Mouse (Mus musculus) stomach, postnatal 0 days (tissue): ENCODE measurements around the gene Eef1a1.

ENCODE experiments used
- CTCF ChIP-seq: IDR thresholded peaks from 2 replicates; pipeline ENCODE4 v1.5.1; 2016; ENCODE audit warnings: antibody characterized with exemption, low read depth, mild to moderate bottlenecking, moderate library complexity
- EP300 ChIP-seq: optimal IDR thresholded peaks from 2 replicates; pipeline ENCODE3; 2016; ENCODE audit warnings: antibody characterized with exemption

- TF ChIP-seq EP300 (no peak), CTCF (no peak)
These were observed 46.2 kb downstream of the Eef1a1 start, which contains the start of gene Cgas for GRCm38 (mm10) chr9:78442579-78443392.
